Mouse (Mus musculus): ENCODE data around the gene Arpc3. TPM values are rescaled to one million over a fixed set of nuclear protein-coding genes. Genes with fewer than 3 reads are reported as not detected.

The Arpc3 gene
- total RNA-seq (2021): 100 to 1,000 TPM; 250 to 273 TPM
- long read RNA-seq, experiment 1, transcript Arpc3-202 (7 exons, 899 nt): major isoform, 11 of 17 reads
- long read RNA-seq, experiment 1, partial matches to known transcripts: 6 of 17 reads
- long read RNA-seq, experiment 1, other reads (novel, unspliced or antisense): 0 of 17 reads
- long read RNA-seq, experiment 2, transcript Arpc3-202 (7 exons, 899 nt): major isoform, 13 of 16 reads
- long read RNA-seq, experiment 2, partial matches to known transcripts: 2 of 16 reads
- long read RNA-seq, experiment 2, other reads (novel, unspliced or antisense): 1 of 16 reads

DNA sequence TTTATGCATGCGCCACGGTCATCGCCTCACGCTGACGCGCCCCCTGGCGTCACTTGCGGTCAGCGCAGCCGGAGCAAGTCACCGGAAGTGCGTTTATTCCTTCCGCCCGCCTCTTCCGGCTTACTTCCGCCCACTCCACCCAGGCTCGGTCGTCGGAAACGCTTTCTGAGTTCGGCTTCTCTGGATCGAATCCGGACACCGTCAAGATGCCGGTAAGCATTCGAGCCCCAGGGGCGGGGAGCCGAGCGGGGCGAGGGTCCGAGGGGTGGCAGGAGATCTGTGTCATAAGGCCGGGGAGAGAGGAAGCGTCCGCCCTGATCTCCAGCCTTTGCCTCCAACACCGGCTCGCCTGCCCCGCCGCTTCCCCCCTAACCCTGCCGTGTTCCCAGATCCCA, at the start of gene Arpc3:
Arpc3 (plus strand) TSS at position 93 of the 395 bp plus-strand sequence.
- intact Hi-C loops (cut with DNase I): loop anchor here (5.0 kb wide), 1 partner anchor 129 kb away; the partner anchor contains the start of gene Tctn1
- peak; percentile 93 to 95 for DNase-seq (ENCODE audit: low spot score in 2 of 2)

- intact Hi-C loops (cut with DNase I): no loop called here
Measured at GRCm38 (mm10) chr5:122342874-122343273, 48.8 kb upstream of the Arpc3 start.

DNA sequence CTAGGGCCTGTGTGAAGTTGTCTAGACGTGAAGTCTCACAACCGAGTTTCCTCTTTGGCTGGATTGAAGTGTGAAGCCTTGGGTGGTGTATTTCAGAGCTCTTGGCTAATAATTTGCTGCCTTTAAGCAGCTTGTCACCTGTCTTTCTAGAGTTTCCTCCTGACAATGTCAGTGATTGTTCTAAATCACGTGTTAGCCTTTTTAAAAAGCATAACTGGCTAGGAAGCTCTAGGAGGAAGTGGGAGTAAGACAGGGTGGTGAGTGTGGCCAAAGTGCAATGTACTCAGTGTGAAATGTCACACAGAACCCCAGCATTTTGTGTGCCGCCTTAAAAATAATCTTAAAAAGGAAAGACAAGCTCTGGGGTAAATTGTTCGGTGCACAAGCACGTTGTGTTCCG, 47.9 kb upstream of the Arpc3 start:
- DNase-seq (ENCODE audit: low spot score in 2 of 2): no peak
- intact Hi-C loops (cut with DNase I): loop anchor here (2.0 kb wide), 2 partner anchors 75 to 215 kb away; no protein-coding TSS in a partner anchor

More at GRCm38 (mm10) chr5:122342874-122343273, 48.8 kb upstream of the Arpc3 start:
- DNase-seq (ENCODE audit: low spot score in 2 of 2): no peak

- peak in 1 of 2 experiments; percentile 79 for DNase-seq (ENCODE audit: low spot score in 2 of 2)
- intact Hi-C loops (cut with DNase I): loop anchor here (2.0 kb wide), 2 partner anchors 75 to 215 kb away; no protein-coding TSS in a partner anchor
Measured at GRCm38 (mm10) chr5:122344260-122344659, 47.4 kb upstream of the Arpc3 start.

DNA sequence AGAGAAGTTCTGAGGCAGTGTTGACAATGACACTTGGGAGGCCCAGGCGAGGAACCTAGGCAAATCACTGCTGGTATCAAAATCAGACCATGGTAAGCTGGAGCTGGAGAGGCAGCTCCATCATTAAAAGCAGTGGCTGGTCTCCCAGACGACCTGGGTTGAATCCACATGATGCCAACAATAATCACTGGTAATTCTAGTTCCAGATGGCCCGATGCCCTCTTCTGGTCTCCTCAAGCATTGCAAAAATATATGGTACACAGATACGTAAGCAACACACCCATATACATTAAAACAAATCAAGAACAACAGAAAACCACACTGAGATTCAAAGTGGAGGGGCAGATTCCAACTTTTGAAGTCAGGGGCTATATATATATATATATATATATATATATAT, 45.9 kb upstream of the Arpc3 start:
- intact Hi-C loops (cut with DNase I): loop anchor here (2.0 kb wide), 2 partner anchors 77 to 217 kb away; no protein-coding TSS in a partner anchor
- DNase-seq (ENCODE audit: low spot score in 2 of 2): no peak

- DNase-seq (ENCODE audit: low spot score in 2 of 2): peak; percentile 98 to 99
- intact Hi-C loops (cut with DNase I): no loop called here
Measured at GRCm38 (mm10) chr5:122353807-122354491, 37.7 kb upstream of the Arpc3 start, which contains the start of the genes Rad9b and Vps29. TSS of gene Rad9b (minus strand) at chr5:122354233. TSS of gene Vps29 (plus strand) at chr5:122354369.

DNA sequence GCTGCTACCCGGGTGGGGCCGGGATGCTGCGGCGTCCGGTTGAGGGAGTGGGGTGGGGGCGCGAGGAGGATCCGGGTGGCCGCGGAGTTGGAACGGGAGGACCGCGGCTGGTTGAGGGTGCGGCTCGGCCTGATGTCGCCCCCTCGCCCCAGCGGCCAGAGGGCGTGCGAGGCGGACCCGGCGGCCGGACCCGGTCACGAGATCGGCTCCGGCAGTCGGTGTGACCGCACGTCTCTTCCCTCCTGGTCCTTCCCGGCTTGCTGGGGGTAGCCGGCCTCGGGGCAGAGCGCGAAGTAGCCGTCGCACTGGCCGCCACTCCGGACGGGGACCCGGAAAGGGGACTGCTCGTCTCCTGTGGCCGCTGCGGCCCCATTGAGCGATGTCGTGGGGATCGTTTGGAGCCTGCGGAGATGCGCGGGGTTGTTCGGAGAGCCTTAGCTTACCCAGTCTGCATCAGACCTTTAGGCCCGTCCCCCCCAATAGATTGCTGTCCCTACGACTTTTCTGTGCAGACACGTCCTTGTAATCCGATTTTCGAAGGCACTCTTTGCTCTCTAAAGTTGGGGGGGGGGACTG, 37.1 kb upstream of the Arpc3 start:
- peak in 1 of 2 experiments; percentile 35 for DNase-seq (ENCODE audit: low spot score in 2 of 2)
- intact Hi-C loops (cut with DNase I): no loop called here

DNA sequence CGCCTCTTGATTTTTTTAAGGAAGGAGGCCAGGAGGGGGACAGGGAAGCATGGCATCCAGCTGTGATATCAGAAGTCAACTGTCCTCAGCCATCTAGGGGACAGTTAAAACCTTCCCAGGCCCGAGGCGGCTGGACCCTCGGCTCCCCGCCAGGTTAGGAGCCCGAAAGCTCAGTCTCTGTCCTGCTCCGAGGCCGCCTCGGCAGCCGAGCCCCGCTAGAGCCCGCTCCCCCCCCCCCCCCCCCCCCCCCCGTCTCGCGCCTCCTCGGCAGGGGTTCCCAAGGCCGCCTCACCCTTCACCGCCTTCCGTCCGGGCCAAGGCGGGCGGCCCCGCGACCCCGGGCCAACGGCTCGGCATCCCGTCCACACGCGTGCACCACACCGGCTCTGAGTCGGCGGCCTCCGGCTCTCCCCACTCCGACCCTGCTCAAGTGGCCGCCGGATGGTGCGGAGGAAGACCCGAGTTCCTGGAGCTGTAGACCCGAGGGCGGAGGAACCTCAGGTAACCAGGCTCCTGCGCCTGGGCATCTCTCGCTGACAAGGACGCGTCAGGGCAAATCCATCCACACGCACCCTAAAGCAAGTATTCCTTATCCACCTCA, 20.0 kb upstream of the Arpc3 start, which contains the start of gene Gpn3:
Gpn3 (plus strand) TSS at position 286 of the 601 bp plus-strand sequence.
- no peak for DNase-seq (ENCODE audit: low spot score in 2 of 2)
- intact Hi-C loops (cut with DNase I): no loop called here

DNA sequence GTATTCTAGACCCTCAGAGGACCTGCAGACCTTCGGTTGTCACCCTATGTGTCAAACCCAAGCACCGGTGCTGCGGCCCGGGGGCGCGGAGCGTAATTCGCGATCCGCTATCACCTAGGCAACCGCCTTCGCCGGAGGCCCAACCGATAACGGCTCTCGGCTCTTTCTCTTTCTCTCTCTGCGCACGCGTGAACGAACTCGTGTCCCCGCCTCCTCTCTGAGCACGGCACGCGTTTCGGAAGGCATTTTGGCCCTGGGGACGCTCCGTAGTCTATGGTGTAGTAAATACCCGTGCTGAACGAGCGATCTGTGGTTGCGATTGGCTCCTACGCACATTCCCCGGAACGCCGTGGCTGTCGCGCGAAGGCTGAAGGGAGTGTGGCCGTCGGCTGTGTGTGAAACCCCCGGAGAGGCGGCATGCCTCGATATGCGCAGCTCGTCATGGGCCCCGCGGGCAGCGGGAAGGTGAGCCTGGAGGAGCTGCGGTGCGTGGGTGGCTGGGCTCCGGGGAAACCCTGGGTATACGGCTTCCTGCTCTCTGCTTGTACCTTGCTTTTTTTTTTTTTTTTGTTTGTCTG, 19.4 kb upstream of the Arpc3 start, which contains the start of gene Fam216a:
Fam216a (minus strand) TSS at position 173 of the 578 bp plus-strand sequence.
- peak; percentile 99 to 100 for DNase-seq (ENCODE audit: low spot score in 2 of 2)
- intact Hi-C loops (cut with DNase I): no loop called here

- intact Hi-C loops (cut with DNase I): no loop called here
- DNase-seq (ENCODE audit: low spot score in 2 of 2): no peak
Measured at GRCm38 (mm10) chr5:122372878-122373277, 18.8 kb upstream of the Arpc3 start.

- no peak for DNase-seq (ENCODE audit: low spot score in 2 of 2)
- intact Hi-C loops (cut with DNase I): no loop called here
Measured at GRCm38 (mm10) chr5:122377101-122377833, 14.4 kb upstream of the Arpc3 start.

- intact Hi-C loops (cut with DNase I): no loop called here
- DNase-seq (ENCODE audit: low spot score in 2 of 2): no peak
Measured at GRCm38 (mm10) chr5:122378171-122378570, 13.5 kb upstream of the Arpc3 start.

- intact Hi-C loops (cut with DNase I): no loop called here
- DNase-seq (ENCODE audit: low spot score in 2 of 2): peak; percentile 83 to 95
Measured at GRCm38 (mm10) chr5:122379374-122380155, 12.1 kb upstream of the Arpc3 start.

DNA sequence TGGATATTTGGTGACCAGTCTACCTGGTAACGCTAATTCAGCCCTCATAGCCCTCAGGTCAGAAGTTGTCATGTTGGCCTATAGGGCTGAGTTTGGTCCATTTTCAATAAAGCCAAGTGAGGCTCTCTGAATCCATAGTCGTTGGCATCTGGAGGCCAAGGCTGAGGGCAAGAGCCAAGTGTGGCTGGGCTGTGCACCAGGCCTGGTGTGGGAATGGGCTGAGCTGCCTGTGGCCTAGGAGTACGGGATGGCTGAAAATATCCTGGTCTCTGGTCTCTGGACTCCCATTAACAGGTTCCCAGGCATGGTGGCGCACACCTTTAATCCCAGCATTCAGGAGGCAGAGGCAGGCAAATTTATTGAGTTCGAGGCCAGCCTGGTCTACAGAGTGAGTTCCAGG, 1.7 kb upstream of the Arpc3 start:
- no peak for DNase-seq (ENCODE audit: low spot score in 2 of 2)
- intact Hi-C loops (cut with DNase I): loop anchor here (5.0 kb wide), 1 partner anchor 128 kb away; the partner anchor contains the start of gene Tctn1

DNA sequence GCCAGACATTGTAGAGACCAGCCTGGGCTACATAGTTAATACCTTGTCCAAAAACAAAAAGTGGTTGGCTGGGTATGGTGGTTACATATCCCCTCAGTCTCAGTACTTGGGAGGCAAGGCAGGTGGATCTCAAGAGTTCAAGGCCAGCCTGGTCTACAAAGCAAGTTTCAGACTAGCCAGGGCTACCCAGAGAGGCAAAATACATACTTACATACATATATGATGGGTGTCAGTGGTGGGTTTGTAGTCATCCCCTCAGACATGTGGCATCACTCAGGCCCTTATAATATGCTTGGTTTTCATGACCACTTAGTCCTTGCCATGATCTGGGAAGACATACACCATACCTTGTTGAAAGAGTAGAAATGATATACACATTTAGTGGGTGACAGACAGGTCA, 1.0 kb upstream of the Arpc3 start:
- intact Hi-C loops (cut with DNase I): loop anchor here (5.0 kb wide), 1 partner anchor 128 kb away; the partner anchor contains the start of gene Tctn1
- DNase-seq (ENCODE audit: low spot score in 2 of 2): no peak

DNA sequence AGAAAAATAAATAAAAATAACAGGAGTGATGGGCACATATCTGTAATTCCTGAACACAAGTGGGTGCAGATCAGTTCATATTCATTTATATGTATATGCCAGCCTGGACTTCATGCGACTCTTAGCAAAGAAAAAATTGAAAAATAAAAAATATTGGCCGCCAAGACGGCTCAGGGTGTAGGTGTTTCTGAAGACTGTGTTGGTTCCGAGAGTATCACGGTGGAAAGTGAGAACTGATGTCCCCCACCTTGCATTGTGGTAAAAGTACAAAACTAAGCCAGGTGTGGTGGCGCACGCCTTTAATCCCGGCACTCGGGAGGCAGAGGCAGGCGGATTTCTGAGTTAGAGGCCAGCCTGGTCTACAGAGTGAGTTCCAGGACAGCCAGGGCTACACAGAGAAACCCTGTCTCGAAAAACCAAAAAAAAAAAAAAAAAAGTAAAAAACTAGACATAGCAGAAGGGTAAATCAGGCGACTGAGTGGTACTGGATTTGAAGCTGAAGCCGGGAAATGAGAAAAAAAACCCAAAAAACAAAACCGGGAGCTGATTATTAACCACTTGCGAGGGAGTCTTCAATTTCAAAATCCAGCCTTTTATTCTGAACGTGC, 396 bp upstream of the Arpc3 start:
- intact Hi-C loops (cut with DNase I): loop anchor here (5.0 kb wide), 1 partner anchor 129 kb away; the partner anchor contains the start of gene Tctn1
- no peak for DNase-seq (ENCODE audit: low spot score in 2 of 2)

Measured in left cerebral cortex, postnatal 14 days (tissue).